Mouse (Mus musculus) skeletal muscle tissue, adult 2 months (tissue): ENCODE measurements around the gene Iqgap2.

ENCODE experiments used
- DNase-seq: peaks from one replicate; pipeline ENCODE4 v3.0.0-alpha.2; 2012; ENCODE audit warnings: low read depth, low spot score

The Iqgap2 gene

GRCm38 (mm10) chr13:95891491-95891925, at the start of gene Iqgap2:
Iqgap2 (minus strand) TSS chr13:95891922.
- DNase-seq, result no peak

GRCm38 (mm10) chr13:95940811-95941210, 49.1 kb upstream of the Iqgap2 start:
- no peak for DNase-seq

GRCm38 (mm10) chr13:95924201-95924621, 32.5 kb upstream of the Iqgap2 start:
- no peak for DNase-seq

GRCm38 (mm10) chr13:95922626-95923025, 30.9 kb upstream of the Iqgap2 start:
- DNase-seq, result no peak

GRCm38 (mm10) chr13:95918624-95919284, 27.0 kb upstream of the Iqgap2 start:
- DNase-seq, result no peak

GRCm38 (mm10) chr13:95913046-95913406, 21.3 kb upstream of the Iqgap2 start:
- no peak for DNase-seq

GRCm38 (mm10) chr13:95912157-95913045, 20.7 kb upstream of the Iqgap2 start:
- DNase-seq, result no peak

GRCm38 (mm10) chr13:95910270-95910669, 18.5 kb upstream of the Iqgap2 start:
- no peak for DNase-seq

GRCm38 (mm10) chr13:95909244-95909643, 17.5 kb upstream of the Iqgap2 start:
- DNase-seq, result no peak

GRCm38 (mm10) chr13:95902696-95903095, 11.0 kb upstream of the Iqgap2 start:
- DNase-seq, result no peak

GRCm38 (mm10) chr13:95899885-95900650, 8.3 kb upstream of the Iqgap2 start:
- DNase-seq, result no peak

- DNase-seq, result no peak
Observed at GRCm38 (mm10) chr13:95896501-95896900, 4.8 kb upstream of the Iqgap2 start.

- DNase-seq, result no peak
Observed at GRCm38 (mm10) chr13:95893166-95893565, 1.4 kb upstream of the Iqgap2 start.

- DNase-seq, result no peak
Observed at GRCm38 (mm10) chr13:95892611-95893145, 956 bp upstream of the Iqgap2 start.

GRCm38 (mm10) chr13:95891926-95892610, 346 bp upstream of the Iqgap2 start:
- peak; percentile 45 for DNase-seq

- DNase-seq, result no peak
Observed at GRCm38 (mm10) chr13:95890851-95891471, 761 bp downstream of the Iqgap2 start.

GRCm38 (mm10) chr13:95889981-95890545, 1.7 kb downstream of the Iqgap2 start:
- no peak for DNase-seq

- no peak for DNase-seq
Observed at GRCm38 (mm10) chr13:95889366-95889765, 2.4 kb downstream of the Iqgap2 start.

- no peak for DNase-seq
Observed at GRCm38 (mm10) chr13:95888621-95889020, 3.1 kb downstream of the Iqgap2 start.

- no peak for DNase-seq
Observed at GRCm38 (mm10) chr13:95888170-95888569, 3.6 kb downstream of the Iqgap2 start.
